Mouse (Mus musculus) heart, postnatal 10 days (tissue): ENCODE measurements around the gene Ptpn9. TPM values are rescaled to one million over a fixed set of nuclear protein-coding genes. Genes with fewer than 3 reads are reported as not detected.

Experiments used
- DNase-seq, 2 experiments: peaks; one replicate each; pipeline ENCODE4 v3.0.0; 2021
- intact Hi-C: fragments of 180-260 bp; cut with DNase I; formaldehyde crosslinking; loops from one replicate; pipeline ENCODE4 v1.15.1; 2025
- total RNA-seq, 2 experiments: library from RNA; stranded (reverse); gene quantifications; 2 replicates each; pipeline ENCODE4 v1.2.3; 2021

Gene Ptpn9
- total RNA-seq, 2 experiments from 2014 or later = 21.2 to 21.8 TPM

DNA sequence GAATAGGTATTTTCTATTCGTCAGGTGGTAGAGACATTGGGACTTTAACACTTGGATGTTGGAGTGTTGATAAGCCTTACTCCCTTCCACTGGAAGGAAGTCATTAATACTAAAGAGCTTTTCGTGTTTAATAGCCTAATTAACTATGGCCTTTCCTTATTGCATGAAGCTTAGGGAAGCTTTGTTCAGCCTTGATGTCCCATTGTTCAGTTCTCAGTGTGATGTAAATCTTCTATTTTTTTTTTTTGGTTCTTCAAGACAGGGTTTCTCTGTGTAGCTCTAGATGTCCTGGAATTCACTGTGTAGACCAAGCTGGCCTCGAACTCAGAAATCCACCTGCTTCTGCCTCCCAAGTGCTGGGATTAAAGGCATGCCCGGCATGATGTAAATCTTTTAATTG, 18.2 kb downstream of the Ptpn9 start:
- intact Hi-C loops = no loop called here
- no peak for DNase-seq

DNA sequence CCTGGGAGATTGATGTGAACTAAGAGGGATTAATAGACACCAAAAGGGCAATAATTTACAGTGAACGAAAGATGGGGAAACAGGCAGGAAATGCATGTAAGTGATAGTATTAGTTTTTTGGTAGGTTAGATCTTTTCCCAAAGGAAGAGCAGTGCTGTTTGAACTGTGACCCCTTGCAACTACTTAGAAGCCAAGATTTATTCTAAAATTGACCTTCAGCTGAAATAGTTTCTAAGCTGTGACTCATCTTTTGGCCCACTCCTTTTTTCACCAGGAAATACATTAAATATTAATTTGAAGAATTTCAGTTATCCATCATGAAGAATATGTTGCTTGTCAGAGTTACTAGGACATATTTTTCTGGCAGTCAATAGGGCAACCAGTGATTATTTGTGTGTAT, 19.0 kb downstream of the Ptpn9 start:
- intact Hi-C loops = no loop called here
- no peak for DNase-seq

DNA sequence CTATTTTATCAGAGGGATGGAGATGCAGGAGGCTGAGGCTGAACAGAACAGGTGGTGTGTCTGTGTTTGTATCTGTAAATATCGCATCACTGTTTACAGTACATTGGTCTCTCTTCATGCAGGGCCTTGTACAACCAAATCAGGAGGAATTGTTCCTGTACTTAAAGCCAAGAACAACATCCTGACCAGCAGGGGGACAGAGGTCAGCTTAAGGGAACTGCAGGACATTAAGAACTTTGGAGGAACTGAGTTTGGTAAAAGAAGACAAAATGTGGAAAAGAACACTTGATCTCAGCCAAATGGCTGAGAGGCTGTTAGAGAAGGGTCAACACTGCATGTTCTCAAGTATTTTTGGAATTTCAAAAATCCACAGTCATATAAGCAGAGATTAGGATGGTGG, 20.0 kb downstream of the Ptpn9 start:
- intact Hi-C loops = no loop called here
- DNase-seq = peak; percentile 15 to 29

DNA sequence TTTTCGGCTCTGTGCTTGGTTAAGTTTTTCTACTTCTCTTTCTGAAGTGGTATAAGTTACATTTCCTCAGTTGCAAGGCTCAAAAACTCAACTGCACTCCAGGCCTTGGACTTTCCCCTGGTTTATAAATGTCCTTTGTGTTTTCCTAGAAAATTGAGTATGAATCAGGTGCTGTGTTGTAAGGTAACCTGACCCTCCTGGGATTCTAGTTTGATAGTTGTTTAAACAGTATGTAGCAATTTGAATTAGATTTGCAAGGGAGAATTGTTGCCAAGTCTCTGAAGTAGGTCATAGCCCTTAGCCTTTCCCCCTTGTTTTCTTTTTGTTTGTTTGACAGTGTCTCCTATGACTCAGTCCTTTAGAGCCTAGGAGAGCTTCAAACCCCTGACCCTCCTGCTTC, 22.9 kb downstream of the Ptpn9 start:
- DNase-seq = no peak
- intact Hi-C loops = no loop called here

DNA sequence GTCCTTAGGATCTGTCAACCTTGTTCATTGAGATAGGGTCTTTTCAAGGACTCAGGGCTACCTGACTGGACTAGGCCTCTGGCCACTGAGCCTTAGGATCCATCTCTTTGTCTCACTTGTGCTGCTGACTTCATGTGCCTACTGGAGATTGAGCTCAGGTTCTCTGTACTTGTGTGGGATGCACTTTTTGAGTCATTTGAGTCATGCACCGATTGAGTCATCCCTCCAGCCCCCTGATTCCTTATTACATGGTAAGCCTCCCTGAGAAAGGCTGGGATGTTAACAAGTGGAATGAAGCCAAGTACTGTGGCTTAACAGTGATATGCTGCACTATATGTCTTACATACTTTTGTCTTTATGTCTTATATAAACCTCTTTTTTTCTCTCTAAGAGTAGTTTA, 37.0 kb downstream of the Ptpn9 start:
- intact Hi-C loops = no loop called here
- no peak for DNase-seq

DNA sequence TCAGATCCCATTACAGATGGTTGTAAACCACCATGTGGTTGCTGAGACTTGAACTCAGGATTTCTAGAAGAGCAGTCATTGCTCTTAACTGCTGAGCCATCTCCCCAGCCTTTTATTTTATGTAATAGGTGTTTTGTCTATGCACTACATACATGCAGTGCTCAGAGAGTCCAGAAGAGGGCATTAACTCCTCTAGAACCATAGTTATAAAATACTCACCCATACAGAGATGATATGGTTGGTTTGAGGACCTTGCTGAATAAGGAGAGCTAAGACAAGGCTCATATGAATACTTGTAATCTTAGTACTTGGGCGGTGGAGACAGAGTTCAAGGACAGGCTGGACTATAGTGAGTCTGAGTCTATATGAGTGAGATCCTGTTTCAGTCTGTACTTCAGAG, 61.5 kb downstream of the Ptpn9 start:
- intact Hi-C loops = loop anchor here (1.0 to 10.0 kb wide), 3 partner anchors 75 to 169 kb away; no protein-coding TSS in a partner anchor
- peak; percentile 71 to 74 for DNase-seq

DNA sequence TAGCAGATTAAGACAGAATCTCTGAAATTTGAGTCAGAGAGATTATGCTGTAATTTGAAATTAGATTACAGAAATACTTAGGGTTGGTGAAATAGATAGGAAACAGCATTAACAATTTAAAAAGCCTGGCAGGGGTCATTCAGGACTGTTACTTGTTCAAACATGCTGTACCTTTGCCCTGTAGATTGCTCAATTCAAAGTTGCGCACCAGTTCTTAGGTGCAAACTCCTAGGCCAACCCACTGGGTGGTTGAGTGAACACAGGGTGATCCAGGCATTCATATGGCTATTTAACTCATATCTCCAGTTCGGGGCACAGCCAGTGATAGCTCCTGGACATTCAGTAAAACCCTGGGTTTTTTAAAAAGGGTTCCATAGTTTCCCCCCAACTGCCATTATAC, 69.4 kb downstream of the Ptpn9 start:
- no peak for DNase-seq
- intact Hi-C loops = no loop called here

DNA sequence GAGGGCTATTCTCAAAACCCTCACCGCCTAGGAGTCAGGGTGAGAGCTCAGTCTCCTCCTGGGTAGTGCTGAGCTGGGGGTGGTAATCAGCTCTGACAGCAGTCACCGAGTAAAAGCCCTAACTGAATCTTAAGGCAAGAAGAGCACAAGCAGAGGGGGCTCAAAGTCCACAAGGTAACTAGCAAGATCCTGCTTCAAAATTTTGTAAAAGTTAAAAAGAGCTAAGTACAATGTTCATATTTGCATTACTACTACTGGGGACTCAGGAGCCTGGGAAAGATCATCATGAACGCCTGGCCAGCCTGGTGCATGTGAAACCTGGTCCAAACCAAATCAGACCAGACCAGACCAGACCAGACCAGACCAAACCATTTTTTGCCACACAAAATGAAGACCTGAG, 73.5 kb downstream of the Ptpn9 start:
- intact Hi-C loops = no loop called here
- DNase-seq = no peak

DNA sequence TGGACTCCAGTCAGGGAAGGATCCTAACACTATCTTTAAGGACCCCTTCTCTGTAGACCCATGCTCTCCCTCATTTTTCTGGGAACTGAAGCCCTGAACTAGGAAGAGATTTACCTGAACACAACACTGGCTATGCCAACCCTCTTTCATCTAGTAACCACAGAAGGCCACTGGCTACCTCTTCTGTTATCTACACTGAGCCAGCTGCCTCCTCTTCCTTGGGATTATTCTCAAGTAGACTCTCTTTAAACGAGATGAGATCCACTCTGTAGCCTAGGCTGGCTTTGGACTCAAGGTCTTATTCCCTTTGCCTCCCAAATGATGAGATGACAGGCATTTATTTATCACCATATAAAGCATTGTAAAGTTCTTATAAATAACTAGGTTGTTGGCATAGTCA, 75.5 kb downstream of the Ptpn9 start:
- no peak for DNase-seq
- intact Hi-C loops = loop anchor here (5.0 kb wide), 2 partner anchors 73 to 143 kb away; partner anchors contain the start of gene Snx33

DNA sequence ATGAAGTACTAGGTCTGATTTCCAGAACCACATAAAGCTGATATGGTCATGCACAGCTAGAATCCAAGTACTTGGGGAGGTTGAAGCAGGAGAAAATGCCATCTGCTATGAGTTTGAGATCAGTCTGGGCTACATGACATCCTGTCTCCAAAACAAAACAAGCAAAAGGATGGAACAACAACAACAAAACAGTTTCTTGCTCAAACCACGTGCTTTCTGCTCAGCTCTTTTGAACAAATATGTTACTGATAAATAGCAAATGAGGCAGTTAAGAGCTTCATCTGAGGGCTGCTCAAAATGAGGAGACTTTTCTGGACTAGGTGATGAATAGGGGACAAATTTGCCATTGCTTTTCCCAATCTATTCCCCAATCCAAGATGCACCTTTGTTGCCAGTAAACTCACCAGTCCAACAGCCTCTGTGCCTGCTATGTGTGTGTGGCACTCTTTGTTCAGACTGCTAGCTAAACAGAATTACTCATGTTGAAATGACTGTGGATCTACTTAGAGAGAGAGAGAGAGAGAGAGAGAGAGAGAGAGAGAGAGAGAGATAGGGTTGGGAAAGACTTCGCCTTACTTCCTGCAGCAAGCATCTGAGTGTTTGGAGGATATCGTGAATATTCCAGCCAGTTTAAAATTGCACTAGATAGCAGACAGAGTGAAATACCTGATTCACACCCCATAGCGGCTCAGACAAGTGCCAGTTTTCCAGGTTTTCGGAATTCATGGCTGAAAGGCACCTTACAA, 76.2 kb downstream of the Ptpn9 start:
- DNase-seq = no peak

DNA sequence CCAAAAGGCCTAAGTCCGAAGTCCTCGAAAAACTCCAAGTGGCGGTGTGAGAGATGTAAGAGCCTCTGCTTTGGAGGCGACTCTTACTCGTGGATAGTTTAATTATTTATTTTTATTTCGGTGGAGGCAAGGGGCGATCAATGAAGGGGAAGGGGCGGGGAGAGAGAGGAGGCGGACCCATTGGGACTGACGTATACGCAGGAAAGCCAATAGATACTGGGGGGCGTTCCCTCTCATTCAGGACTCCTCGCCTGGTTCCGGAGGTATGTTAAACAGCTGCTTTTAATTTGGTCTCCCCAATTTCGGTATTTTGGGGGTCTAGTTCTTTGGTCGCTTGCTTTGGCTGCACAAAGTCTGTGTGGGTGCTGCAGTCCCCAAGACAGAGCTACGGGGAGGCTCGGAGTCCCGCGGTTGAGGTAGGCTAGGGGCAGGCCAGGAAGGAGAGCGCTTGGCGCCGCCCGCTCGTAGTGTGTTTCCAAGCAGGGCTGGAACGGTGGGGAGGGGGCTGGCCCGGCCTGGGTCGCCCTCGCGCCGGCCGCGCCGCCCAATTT, 77.2 kb downstream of the Ptpn9 start, which contains the start of gene Sin3a:
Gene Sin3a, plus strand, starts transcription at position 240 of the 551 bp plus-strand sequence.
- peak; percentile 84 for DNase-seq
- intact Hi-C loops = loop anchor here (5.0 kb wide), 2 partner anchors 75 to 145 kb away; partner anchors contain the start of gene Snx33

More for the DNA sequence above, 76.2 kb downstream of the Ptpn9 start:
- intact Hi-C loops = loop anchor here (5.0 kb wide), 2 partner anchors 74 to 144 kb away; partner anchors contain the start of gene Snx33

DNA sequence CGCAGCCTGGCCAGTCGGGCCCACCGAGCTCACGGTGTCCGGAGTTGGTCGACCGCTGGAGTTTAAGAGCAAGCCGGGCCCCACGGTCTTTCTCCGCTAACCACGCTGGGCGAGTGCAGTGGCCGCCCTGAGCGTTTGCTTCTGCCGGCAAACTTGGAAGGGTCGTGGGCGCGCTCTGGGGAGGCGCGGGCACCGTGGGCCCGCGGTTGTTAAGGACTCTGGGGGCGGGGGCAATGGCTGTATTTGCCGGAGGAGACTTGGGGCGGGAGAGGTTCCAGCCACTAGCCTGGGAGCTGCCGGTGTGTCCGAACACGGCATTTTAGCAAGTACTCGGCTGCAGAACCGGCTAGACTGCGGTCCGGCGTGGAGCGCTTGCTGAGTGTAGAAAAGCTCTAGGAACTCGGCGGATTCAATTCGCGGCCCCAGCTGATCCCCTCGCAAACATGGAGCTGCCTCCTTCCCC, 77.8 kb downstream of the Ptpn9 start:
- intact Hi-C loops = loop anchor here (5.0 kb wide), 2 partner anchors 75 to 145 kb away; partner anchors contain the start of gene Snx33

DNA sequence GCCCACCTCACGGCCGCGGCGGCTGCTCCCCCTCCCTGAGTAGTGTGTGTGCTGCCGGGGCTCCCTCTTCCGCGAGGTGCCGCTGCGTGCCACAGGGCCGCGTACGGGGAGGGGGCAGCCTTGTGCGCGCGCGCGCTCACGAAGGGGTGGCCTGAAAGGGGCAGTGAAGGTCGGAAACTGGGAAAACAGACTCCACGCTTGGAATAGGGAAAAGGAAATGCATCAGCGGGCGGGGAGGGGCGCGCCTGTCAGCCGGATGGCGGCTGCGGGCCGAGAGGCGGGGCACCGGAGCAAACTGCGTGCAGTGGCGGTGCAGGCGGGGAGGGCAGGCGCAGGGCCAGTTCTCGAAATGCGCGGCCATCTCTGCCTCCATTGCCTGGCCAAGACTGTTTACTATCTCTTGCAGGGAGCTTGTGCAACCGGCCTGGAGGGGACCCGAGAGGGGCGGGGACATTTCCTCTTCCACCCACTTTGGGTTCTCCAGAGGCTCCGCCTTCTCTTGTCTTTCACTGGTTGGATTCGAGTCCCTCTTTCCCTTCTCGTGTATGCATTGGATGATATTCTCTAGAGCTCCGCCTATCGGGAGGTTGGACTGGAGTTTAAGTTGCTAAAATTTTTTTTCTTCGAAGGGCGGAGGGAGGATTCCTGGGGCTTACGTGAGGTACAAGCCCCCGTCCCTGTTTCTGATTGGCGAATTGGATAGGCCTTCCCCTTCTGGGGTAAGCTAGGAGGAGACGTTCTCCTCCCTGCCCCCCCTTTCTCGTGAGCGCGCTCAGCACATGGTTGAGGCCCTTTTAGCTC, 78.5 kb downstream of the Ptpn9 start:
- DNase-seq = peak; percentile 98 to 99
- intact Hi-C loops = loop anchor here (5.0 kb wide), 2 partner anchors 76 to 146 kb away; partner anchors contain the start of gene Snx33

More for the DNA sequence above, 77.8 kb downstream of the Ptpn9 start:
- no peak for DNase-seq

DNA sequence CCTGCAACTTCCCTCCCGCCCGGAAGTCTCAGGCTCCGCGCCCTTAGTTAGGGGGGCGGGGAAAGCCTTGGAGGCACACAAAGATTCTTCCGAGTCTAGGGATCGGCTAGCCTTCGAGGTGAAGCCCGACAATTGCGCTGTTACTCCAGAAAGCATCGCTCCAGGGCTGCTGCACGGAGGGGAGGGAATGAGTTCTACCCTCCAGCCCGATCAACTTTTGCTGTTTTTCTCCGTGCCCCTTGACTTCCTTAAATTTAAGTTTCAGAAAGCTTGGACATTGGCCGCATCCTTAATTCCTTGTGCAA, 79.0 kb downstream of the Ptpn9 start:
- no peak for DNase-seq
- intact Hi-C loops = loop anchor here (5.0 kb wide), 2 partner anchors 76 to 146 kb away; partner anchors contain the start of gene Snx33

DNA sequence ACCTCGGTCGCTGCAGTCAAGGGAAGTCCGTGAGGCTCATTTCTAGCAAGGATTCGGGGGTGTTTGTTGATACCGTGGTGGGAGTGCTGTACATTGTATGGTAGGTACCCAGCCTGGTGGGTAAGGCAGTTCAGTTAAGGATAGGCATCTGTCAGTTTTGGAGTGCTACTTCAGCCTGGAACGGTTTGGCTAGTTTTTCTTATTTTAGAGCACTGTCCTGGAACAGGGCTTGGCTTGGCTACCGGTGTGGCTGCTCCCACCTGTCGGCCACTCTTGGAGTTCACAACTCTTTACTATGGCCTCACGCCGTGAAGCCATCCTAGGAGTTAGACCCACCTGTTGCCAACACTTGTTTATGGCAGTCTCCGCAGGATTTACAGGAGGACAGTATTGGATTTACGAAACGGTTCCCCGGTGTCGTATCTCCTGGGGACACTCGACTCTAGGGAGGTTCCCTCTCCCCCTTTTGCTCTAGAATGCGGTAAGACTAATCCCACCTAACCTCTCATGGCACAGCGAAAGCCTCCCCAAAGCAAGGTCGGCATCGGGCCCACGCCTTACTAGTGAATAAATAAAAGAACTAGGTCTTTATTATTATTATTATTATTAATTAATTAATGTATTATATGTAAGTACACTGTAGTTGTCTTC, 79.6 kb downstream of the Ptpn9 start:
- intact Hi-C loops = loop anchor here (5.0 kb wide), 2 partner anchors 77 to 147 kb away; partner anchors contain the start of gene Snx33
- DNase-seq = peak; percentile 65 to 68

DNA sequence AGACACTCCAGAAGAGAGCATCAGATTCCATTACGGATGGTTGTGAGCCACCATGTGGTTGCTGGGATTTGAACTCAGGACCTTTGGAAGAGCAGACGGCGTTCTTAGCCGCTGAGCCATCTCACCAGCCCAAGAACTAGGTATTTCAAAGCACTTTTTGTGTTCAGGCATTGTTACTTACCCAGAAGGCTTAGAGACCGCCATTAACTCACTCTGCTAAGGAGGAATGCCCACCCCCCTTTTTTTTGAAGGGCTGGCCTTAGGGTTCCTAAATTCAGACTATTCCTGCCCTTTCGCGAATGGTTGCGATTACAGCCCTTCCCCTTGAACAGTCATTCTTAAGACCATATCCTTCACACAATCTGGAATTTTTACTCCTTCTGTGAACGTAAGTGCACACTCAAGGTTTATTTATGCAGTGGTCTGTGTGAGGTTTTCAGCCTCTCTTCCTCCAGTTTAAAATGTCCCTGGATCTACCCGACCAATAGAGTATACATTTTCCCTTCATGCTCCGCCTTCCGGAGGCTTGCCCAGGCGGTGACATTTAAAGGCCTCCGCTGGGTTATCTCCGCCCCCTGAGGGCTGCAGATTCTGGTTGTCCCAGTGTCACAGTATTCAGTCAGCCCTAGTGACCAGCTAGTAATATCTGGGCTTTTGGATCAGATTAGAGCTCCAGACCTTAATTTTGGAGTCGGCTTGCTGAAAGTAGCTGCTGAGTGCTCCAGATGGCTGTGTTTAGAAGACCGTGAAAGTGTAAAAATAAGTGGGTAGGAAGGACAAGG, 80.3 kb downstream of the Ptpn9 start:
- DNase-seq = peak; percentile 85 to 87
- intact Hi-C loops = loop anchor here (5.0 kb wide), 2 partner anchors 78 to 148 kb away; partner anchors contain the start of gene Snx33

DNA sequence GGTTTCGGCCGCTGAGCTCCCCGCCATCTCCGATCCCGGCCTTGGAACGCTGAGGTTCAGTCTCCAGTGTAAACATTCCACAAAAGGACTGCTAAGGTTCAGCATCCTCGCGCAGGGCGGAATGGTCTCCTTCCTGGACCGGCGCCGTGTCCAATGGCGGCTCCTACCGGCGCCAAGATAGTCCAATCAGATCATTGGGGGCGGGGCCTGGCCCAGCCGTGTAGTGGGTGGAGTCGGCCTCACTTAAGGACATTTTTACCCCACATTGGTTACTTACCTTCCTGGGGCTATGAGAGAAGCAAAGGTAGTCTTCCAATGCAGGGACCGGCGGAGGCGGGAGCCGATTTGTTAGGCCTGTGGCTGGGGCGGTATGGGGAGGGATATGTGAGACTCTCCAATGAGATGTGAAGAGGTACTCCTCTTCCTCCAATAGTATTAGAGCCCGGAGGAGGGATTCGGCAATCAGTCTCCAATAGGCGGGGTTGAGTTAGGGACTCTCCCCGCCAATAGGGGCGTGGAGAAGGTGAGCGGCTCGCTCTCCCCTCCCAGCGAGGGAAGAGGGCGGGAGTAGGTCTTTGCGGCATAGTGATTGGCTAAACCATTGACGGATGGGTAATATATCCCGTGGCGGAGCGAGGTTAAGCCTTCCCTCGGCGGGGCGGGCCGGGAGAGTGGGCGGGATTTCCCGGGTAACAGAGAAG, 81.1 kb downstream of the Ptpn9 start:
- peak; percentile 99 to 100 for DNase-seq
- intact Hi-C loops = loop anchor here (2.0 kb wide), 2 partner anchors 55 to 125 kb away; partner anchors contain the start of genes Man2c1 and Snupn

DNA sequence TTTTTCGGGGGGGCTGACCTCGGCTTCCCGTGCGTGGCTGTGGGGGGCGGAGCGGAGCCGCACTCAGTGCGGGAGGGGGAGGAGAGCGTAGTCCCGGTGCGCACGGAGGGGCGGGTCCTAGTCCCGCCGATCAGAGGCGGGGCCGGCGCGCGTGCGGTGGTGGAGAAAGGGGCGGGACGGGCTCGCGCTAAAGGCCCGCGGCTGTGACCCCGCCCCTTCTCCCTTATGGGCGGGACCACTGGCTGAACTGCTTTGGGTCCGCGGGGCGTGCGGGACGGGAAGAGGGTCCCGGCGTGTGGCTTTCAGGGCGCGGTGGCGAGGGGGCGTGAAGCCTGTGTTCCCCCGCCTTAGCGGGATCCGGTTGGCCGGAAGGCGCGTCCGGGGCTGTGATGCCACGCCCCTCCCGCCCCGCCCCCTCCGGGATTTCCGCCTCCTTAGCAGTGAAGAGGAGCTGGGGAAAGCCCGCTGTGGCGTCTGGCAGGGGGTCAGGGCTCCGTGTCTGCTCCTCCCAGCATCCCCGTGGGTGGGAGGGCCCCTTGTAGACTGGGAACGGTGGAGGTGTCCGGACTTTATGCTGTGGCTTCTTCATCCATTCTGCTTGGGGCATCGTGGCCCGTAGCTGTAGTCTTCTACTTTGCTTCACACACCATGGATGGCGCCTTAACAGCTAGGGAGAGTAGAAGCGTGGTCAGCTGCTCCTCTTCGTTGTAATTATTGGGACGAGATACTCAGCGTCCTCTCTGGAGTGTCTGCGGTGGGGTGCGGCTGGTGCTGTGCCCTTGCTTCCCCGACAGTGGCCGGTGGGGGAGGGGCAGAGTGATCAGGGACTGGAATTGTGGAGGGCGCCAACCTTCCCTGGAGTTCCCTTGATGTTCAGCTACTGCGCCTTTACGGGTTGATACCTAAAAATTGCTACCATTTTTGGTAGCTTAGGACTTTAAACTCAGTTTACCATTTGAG, 82.3 kb downstream of the Ptpn9 start:
- peak; percentile 89 to 91 for DNase-seq
- intact Hi-C loops = loop anchor here (2.0 kb wide), 2 partner anchors 54 to 126 kb away; partner anchors contain the start of genes Man2c1 and Snupn
